In the genomic region with DNA sequence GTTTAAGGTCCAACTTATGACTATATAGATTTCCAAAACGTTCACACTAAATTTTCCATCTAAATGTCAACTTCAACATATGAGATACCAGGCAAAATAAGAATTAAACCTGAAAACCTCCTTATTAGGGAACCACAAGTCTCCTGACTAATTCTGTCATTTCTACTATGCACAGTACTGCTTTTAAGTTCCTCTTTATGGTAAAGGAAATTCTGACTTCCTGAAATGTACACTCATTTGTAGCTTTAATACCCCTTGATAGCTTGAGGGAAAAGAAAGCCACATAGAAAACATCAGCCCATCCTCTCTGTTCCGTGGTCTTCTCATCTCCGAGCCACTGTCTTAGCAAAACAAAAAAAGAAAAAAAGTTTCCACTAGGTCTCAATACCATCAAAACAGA, we compare ENCODE assay signal across 4 mouse cellular contexts.
ATAC-seq lines count a peak whose summit lies in the region.
"Not testable (repeated sequence)": the region's sequence is repeated elsewhere in the genome, so short reads cannot be mapped to it uniquely, and the experiment has no call there.

No protein-coding gene starts in this region.

- H3K79me2 ChIP-seq in macrophage (ENCODE audit: inconsistent target), result not testable (repeated sequence)

- H3K27ac ChIP-seq in macrophage, result 0 out of 2 replicates have a peak overlapping the region, but pooled peaks have one; percentile 13

- 4% methylated on average over 3 of the region's 3 CpGs for WGBS in macrophage (ENCODE audit: missing documents)

- H3K4me3 ChIP-seq in macrophage (ENCODE audit: inconsistent target), result not testable (repeated sequence)

- peak; percentile 99 for ATAC-seq in common myeloid progenitor, adult 5-6 weeks (replicated peaks; ENCODE audit: low read depth, poor library complexity, severe bottlenecking)
- ATAC-seq in hematopoietic stem cell, adult 5-6 weeks (replicated peaks in 1 of 2; ENCODE audit: insufficient read depth in 1 of 2, low FRiP score in 2 of 2, low TSS enrichment in 1 of 2, low read depth in 1 of 2, poor library complexity in 2 of 2, severe bottlenecking in 2 of 2), result peak; percentile 87 to 100
- ATAC-seq in megakaryocyte progenitor cell, adult 5-6 weeks (replicated peaks; ENCODE audit: poor library complexity), result peak; percentile 95

- not testable (repeated sequence) for H3K36me3 ChIP-seq in macrophage (ENCODE audit: inconsistent target)
